Mouse (Mus musculus): ENCODE results near the gene Gm14403. TPM values are rescaled to one million over a fixed set of nuclear protein-coding genes. Genes with fewer than 3 reads are reported as not detected.
"Not testable (repeated sequence)": the region's sequence is repeated elsewhere in the genome, so short reads cannot be mapped to it uniquely, and the experiment has no call there.

Gm14403 gene
- polyA plus RNA-seq, 1 experiment from 2014 or later: 3.5 TPM

GRCm38 (mm10) chr2:177535876-177536275 is 37.9 kb downstream of the Gm14403 start:
- no peak for ATAC-seq (ENCODE audit: insufficient read depth, low FRiP score, low TSS enrichment)
- no peak overlapping the region for H3K9ac ChIP-seq (ENCODE audit: low read length)

GRCm38 (mm10) chr2:177537141-177537540 is 39.1 kb downstream of the Gm14403 start:
- H3K9me3 ChIP-seq (ENCODE audit: control insufficient read depth, low read length); DNase-seq (ENCODE audit: low spot score); H3K36me3 ChIP-seq (ENCODE audit: control insufficient read depth, insufficient read depth, low read length); ATAC-seq (ENCODE audit: insufficient read depth, low FRiP score, low TSS enrichment); H3K4me1 ChIP-seq (ENCODE audit: control insufficient read depth, insufficient read depth, low read length); H3K4me3 ChIP-seq (ENCODE audit: low read depth, low read length); H3K27ac ChIP-seq (ENCODE audit: low read depth, low read length); H3K27me3 ChIP-seq (ENCODE audit: control insufficient read depth, insufficient read depth, low read length); H3K4me2 ChIP-seq (ENCODE audit: low read depth); H3K9ac ChIP-seq (ENCODE audit: low read length): not testable (repeated sequence)
- WGBS: 97% methylated on average over 2 of the region's 2 CpGs

More at GRCm38 (mm10) chr2:177535876-177536275, 37.9 kb downstream of the Gm14403 start:
- no peaks in the 10 kb centered on the region for H3K27me3 ChIP-seq (ENCODE audit: control insufficient read depth, insufficient read depth, low read length)
- no peaks in the 10 kb centered on the region for H3K36me3 ChIP-seq (ENCODE audit: control insufficient read depth, insufficient read depth, low read length)
- no peaks in the 10 kb centered on the region for H3K4me1 ChIP-seq (ENCODE audit: control insufficient read depth, insufficient read depth, low read length)
- WGBS: 85% methylated on average over 9 of the region's 9 CpGs
- H3K27ac ChIP-seq (ENCODE audit: low read depth, low read length): no peak overlapping the region
- no peak for DNase-seq (ENCODE audit: low spot score)
- H3K9me3 ChIP-seq (ENCODE audit: control insufficient read depth, low read length): no peaks in the 10 kb centered on the region
- no peak overlapping the region for H3K4me3 ChIP-seq (ENCODE audit: low read depth, low read length)
- no peak overlapping the region for H3K4me2 ChIP-seq (ENCODE audit: low read depth)

DNA sequence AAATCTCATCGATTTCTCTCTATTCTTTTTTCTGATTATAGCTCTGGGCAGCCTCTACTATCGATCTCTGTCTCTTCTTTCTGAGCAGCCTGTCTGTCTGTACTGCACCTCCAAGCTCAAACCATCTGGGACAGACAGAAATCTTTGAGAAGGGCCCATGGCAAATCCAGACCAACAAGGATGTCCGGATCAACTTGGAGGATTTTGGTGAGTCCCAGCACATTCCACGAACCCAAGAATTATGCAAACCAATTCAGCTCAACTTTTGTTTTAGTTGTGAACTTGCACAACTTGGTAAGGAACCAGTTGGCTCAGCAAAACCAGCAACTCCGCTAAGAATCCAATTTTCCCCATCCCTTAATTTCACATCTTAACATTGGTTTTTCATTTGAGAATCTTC is 39.7 kb downstream of the Gm14403 start:
- H3K4me3 ChIP-seq (ENCODE audit: low read depth, low read length); H3K4me2 ChIP-seq (ENCODE audit: low read depth); H3K36me3 ChIP-seq (ENCODE audit: control insufficient read depth, insufficient read depth, low read length); H3K27ac ChIP-seq (ENCODE audit: low read depth, low read length); H3K27me3 ChIP-seq (ENCODE audit: control insufficient read depth, insufficient read depth, low read length); DNase-seq (ENCODE audit: low spot score); H3K9me3 ChIP-seq (ENCODE audit: control insufficient read depth, low read length); H3K4me1 ChIP-seq (ENCODE audit: control insufficient read depth, insufficient read depth, low read length); ATAC-seq (ENCODE audit: insufficient read depth, low FRiP score, low TSS enrichment); H3K9ac ChIP-seq (ENCODE audit: low read length): not testable (repeated sequence)
- WGBS: 86% methylated on average over 5 of the region's 5 CpGs

DNA sequence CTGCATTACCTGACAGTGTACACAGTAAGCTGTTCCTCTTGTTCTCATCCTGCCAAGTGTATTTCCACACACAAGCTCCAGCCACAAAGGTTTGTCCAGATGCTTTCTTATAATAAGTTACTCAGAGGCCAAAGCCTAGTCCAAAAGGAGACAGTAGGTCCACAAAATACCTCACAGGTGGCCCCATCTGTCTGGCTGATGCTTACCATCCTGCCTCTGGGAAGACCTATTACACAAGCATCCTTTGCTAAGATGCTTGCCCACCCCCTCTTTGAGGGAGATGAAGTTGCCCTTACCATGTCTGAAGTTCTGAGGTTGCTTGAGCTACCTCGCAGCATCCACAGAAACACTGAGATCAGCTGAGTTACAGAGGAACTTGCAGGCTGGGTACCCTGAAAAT is 57.2 kb downstream of the Gm14403 start:
- not testable (repeated sequence) for DNase-seq (ENCODE audit: low spot score); H3K4me3 ChIP-seq (ENCODE audit: low read depth, low read length); H3K4me1 ChIP-seq (ENCODE audit: control insufficient read depth, insufficient read depth, low read length); H3K9me3 ChIP-seq (ENCODE audit: control insufficient read depth, low read length); ATAC-seq (ENCODE audit: insufficient read depth, low FRiP score, low TSS enrichment); H3K9ac ChIP-seq (ENCODE audit: low read length); H3K36me3 ChIP-seq (ENCODE audit: control insufficient read depth, insufficient read depth, low read length); H3K4me2 ChIP-seq (ENCODE audit: low read depth); H3K27me3 ChIP-seq (ENCODE audit: control insufficient read depth, insufficient read depth, low read length); H3K27ac ChIP-seq (ENCODE audit: low read depth, low read length)
- no CpG with 5 or more reads among the region's 1 CpGs for WGBS

Other genes with a start within 250 kb of the Gm14403 start
- gene Gm14409, start 231.2 kb upstream of the Gm14403 start, polyA plus RNA-seq (2014; fragmentation: Nextera tagmentation; extraction: Ambion mirVana): not detected in 2 replicates
- 0.24 and 0.26 TPM in 2 replicates for gene Gm14412, start 173.9 kb upstream of the Gm14403 start, polyA plus RNA-seq (2014; fragmentation: Nextera tagmentation; extraction: Ambion mirVana)
- gene Gm14418, start 99.9 kb upstream of the Gm14403 start, polyA plus RNA-seq (2014; fragmentation: Nextera tagmentation; extraction: Ambion mirVana): 3.9 and 4.7 TPM in 2 replicates
- 8.3 and 10.0 TPM in 2 replicates for gene Zfp970, start 33.5 kb upstream of the Gm14403 start, polyA plus RNA-seq (2014; fragmentation: Nextera tagmentation; extraction: Ambion mirVana)
- gene Gm14406, start 80.0 kb downstream of the Gm14403 start, polyA plus RNA-seq (2014; fragmentation: Nextera tagmentation; extraction: Ambion mirVana): not detected in 2 replicates